Mouse (Mus musculus) testis, adult 2 months (tissue): Measurements from ENCODE around the gene Ankk1. TPM values are rescaled to one million over a fixed set of nuclear protein-coding genes. Genes with fewer than 3 reads are reported as not detected.

Source experiments
- H3K27ac ChIP-seq: fragments of 200-500 bp; 2 replicates; pipeline ENCODE4 v1.5.1; 2012; ENCODE audit warnings: low read depth, low read length; ENCODE audit not compliant: control insufficient read depth, insufficient read depth
- H3K27me3 ChIP-seq: fragments of 200-500 bp; 2 replicates; pipeline ENCODE4 v1.6.1; 2012; ENCODE audit warnings: mild to moderate bottlenecking, low read length, moderate library complexity; ENCODE audit not compliant: control insufficient read depth, insufficient read depth
- H3K36me3 ChIP-seq: fragments of 200-500 bp; 2 replicates; pipeline ENCODE4 v1.6.1; 2012; ENCODE audit warnings: mild to moderate bottlenecking, low read length; ENCODE audit not compliant: control insufficient read depth, insufficient read depth
- H3K4me1 ChIP-seq: fragments of 200-500 bp; 2 replicates; pipeline ENCODE4 v1.6.1; 2012; ENCODE audit warnings: low read length; ENCODE audit not compliant: control insufficient read depth, insufficient read depth
- H3K4me3 ChIP-seq: fragments of 200-500 bp; 2 replicates; pipeline ENCODE4 v1.5.1; 2012; ENCODE audit warnings: low read depth, mild to moderate bottlenecking, low read length, moderate library complexity, mixed read lengths; ENCODE audit not compliant: control insufficient read depth
- CTCF ChIP-seq: fragments of 200-500 bp; IDR thresholded peaks from 2 replicates; pipeline ENCODE4 v1.5.1; 2012; ENCODE audit warnings: low read depth, mild to moderate bottlenecking, inconsistent platforms, low read length, moderate library complexity; ENCODE audit not compliant: control insufficient read depth, insufficient read depth, insufficient replicate concordance
- POLR2A ChIP-seq: fragments of 200-500 bp; IDR thresholded peaks from 2 replicates; pipeline ENCODE4 v1.6.1; 2012; ENCODE audit warnings: low read depth, mild to moderate bottlenecking, inconsistent platforms, low read length, moderate library complexity; ENCODE audit not compliant: control insufficient read depth
- polyA plus RNA-seq: library from polyadenylated mRNA; depleted of rRNA; stranded (reverse); fragments of >200 nt; gene quantifications from 2 replicates; pipeline ENCODE4 v1.2.3, GENCODE M21; 2012; rRNA removed

Ankk1 gene
- polyA plus RNA-seq, 1 experiment: 0.30 TPM

- Histone ChIP-seq H3K27ac (no peak overlapping the region), H3K27me3 (no peaks in the 10 kb centered on the region), H3K4me3 (no peak overlapping the region), H3K36me3 (no peaks in the 10 kb centered on the region), H3K4me1 (peaks cover 2% of the 10 kb centered on the region)
- TF ChIP-seq POLR2A (no peak), CTCF (no peak)
Measured at GRCm38 (mm10) chr9:49386119-49386518, 40.7 kb downstream of the Ankk1 start.

GRCm38 (mm10) chr9:49385301-49385700, 41.5 kb downstream of the Ankk1 start:
- TF ChIP-seq POLR2A (no peak), CTCF (no peak)
- peaks cover 2% of the 10 kb centered on the region for H3K4me1 ChIP-seq
- no peak overlapping the region for H3K4me3 ChIP-seq
- no peaks in the 10 kb centered on the region for H3K36me3 ChIP-seq
- no peaks in the 10 kb centered on the region for H3K27me3 ChIP-seq
- no peak overlapping the region for H3K27ac ChIP-seq

- Histone ChIP-seq H3K4me1 (peaks cover 2% of the 10 kb centered on the region), H3K36me3 (no peaks in the 10 kb centered on the region), H3K27me3 (no peaks in the 10 kb centered on the region), H3K4me3 (no peak overlapping the region), H3K27ac (no peak overlapping the region)
- TF ChIP-seq CTCF: no peak
- no peak for TF ChIP-seq POLR2A
Measured at GRCm38 (mm10) chr9:49384855-49385254, 42.0 kb downstream of the Ankk1 start.

- H3K27ac ChIP-seq: no peak overlapping the region
- TF ChIP-seq CTCF (no peak), POLR2A (no peak)
Measured at GRCm38 (mm10) chr9:49384041-49384440, 42.8 kb downstream of the Ankk1 start.

GRCm38 (mm10) chr9:49379962-49380361, 46.9 kb downstream of the Ankk1 start:
- Histone ChIP-seq H3K27me3 (no peaks in the 10 kb centered on the region), H3K36me3 (no peaks in the 10 kb centered on the region), H3K27ac (no peak overlapping the region), H3K4me3 (no peak overlapping the region), H3K4me1 (no peaks in the 10 kb centered on the region)
- no peak for TF ChIP-seq CTCF

More at GRCm38 (mm10) chr9:49384041-49384440, 42.8 kb downstream of the Ankk1 start:
- H3K4me1 ChIP-seq: peaks cover 2% of the 10 kb centered on the region
- no peak overlapping the region for H3K4me3 ChIP-seq
- H3K36me3 ChIP-seq: no peaks in the 10 kb centered on the region
- H3K27me3 ChIP-seq: no peaks in the 10 kb centered on the region

- no peak overlapping the region for H3K27ac ChIP-seq
- no peak overlapping the region for H3K4me3 ChIP-seq
- no peaks in the 10 kb centered on the region for H3K36me3 ChIP-seq
- no peaks in the 10 kb centered on the region for H3K27me3 ChIP-seq
- H3K4me1 ChIP-seq: no peaks in the 10 kb centered on the region
- TF ChIP-seq CTCF: no peak
- TF ChIP-seq POLR2A: no peak
Measured at GRCm38 (mm10) chr9:49373946-49374345, 52.9 kb downstream of the Ankk1 start.

GRCm38 (mm10) chr9:49365763-49366162, 61.1 kb downstream of the Ankk1 start:
- TF ChIP-seq CTCF (no peak), POLR2A (no peak)
- Histone ChIP-seq H3K4me3 (no peak overlapping the region), H3K27me3 (no peaks in the 10 kb centered on the region), H3K36me3 (no peaks in the 10 kb centered on the region), H3K27ac (no peak overlapping the region), H3K4me1 (no peaks in the 10 kb centered on the region)

Other genes starting within 250 kb of the Ankk1 start
- gene Gm4894, start 176.5 kb downstream of the Ankk1 start, polyA plus RNA-seq: not detected in 2 replicates
- 1.2 and 1.4 TPM in 2 replicates for gene Drd2, start 86.4 kb downstream of the Ankk1 start, polyA plus RNA-seq
- 25.4 and 27.4 TPM in 2 replicates for gene Ttc12, start 59.2 kb upstream of the Ankk1 start, polyA plus RNA-seq